Mouse (Mus musculus): ENCODE results near the gene Gm10228.
"Not testable (repeated sequence)": the region's sequence is repeated elsewhere in the genome, so short reads cannot be mapped to it uniquely, and the experiment has no call there.

Gm10228 gene

GRCm38 (mm10) chr16:89041372-89041771 is at the start of gene Gm10228:
TSS of gene Gm10228 (minus strand) at chr16:89041472.
- not testable (repeated sequence) for DNase-seq (ENCODE audit: low spot score)

- peak; percentile 70 for DNase-seq (ENCODE audit: low spot score)
Measured at GRCm38 (mm10) chr16:89071041-89071440, 29.8 kb upstream of the Gm10228 start.

- DNase-seq (ENCODE audit: low spot score), result not testable (repeated sequence)
Measured at GRCm38 (mm10) chr16:89063902-89064301, 22.6 kb upstream of the Gm10228 start, which contains the start of gene 1110025L11Rik. TSS of gene 1110025L11Rik (minus strand) at chr16:89064002.

GRCm38 (mm10) chr16:89047783-89048182 is 6.5 kb upstream of the Gm10228 start, which contains the start of gene Krtap6-5:
TSS of gene Krtap6-5 (minus strand) at chr16:89047883.
- DNase-seq (ENCODE audit: low spot score), result no peak

GRCm38 (mm10) chr16:89031399-89031798 is 9.9 kb downstream of the Gm10228 start, which contains the start of gene Krtap6-1:
TSS of gene Krtap6-1 (plus strand) at chr16:89031699.
- not testable (repeated sequence) for DNase-seq (ENCODE audit: low spot score)

- not testable (repeated sequence) for DNase-seq (ENCODE audit: low spot score)
Measured at GRCm38 (mm10) chr16:89014984-89015383, 26.3 kb downstream of the Gm10228 start, which contains the start of gene Gm10229. TSS of gene Gm10229 (plus strand) at chr16:89015284.

- DNase-seq (ENCODE audit: low spot score), result no peak
Measured at GRCm38 (mm10) chr16:89013973-89014372, 27.3 kb downstream of the Gm10228 start.

- no peak for DNase-seq (ENCODE audit: low spot score)
Measured at GRCm38 (mm10) chr16:89010659-89011058, 30.6 kb downstream of the Gm10228 start, which contains the start of gene Krtap22-2. TSS of gene Krtap22-2 (minus strand) at chr16:89010759.
